Mouse (Mus musculus) forebrain, embryonic 16.5 days (tissue): ENCODE results near the gene Rpl35a. TPM values are rescaled to one million over a fixed set of nuclear protein-coding genes. Genes with fewer than 3 reads are reported as not detected.

Experiments used
- ATAC-seq: fragments of 200-750 bp; cut with Nextera tagmentation; 2 replicates; pipeline ENCODE4 v1.8.0; 2017; ENCODE audit warnings: mild to moderate bottlenecking, moderate library complexity
- H3K27ac ChIP-seq: fragments of 300-500 bp; sonication (generic); 2 replicates; pipeline ENCODE4 v1.5.1; 2014; ENCODE audit warnings: low read length, control low read depth
- H3K27me3 ChIP-seq: fragments of 300-500 bp; sonication (generic); replicated peaks from 2 replicates; pipeline ENCODE4 v1.6.1; 2014; ENCODE audit warnings: low read length; ENCODE audit not compliant: control insufficient read depth, insufficient read depth
- H3K36me3 ChIP-seq: fragments of 300-500 bp; sonication (generic); 2 replicates; pipeline ENCODE4 v1.6.1; 2014; ENCODE audit not compliant: control insufficient read depth, insufficient read depth
- H3K4me1 ChIP-seq: fragments of 300-500 bp; sonication (generic); replicated peaks from 2 replicates; pipeline ENCODE4 v1.6.1; 2014; ENCODE audit warnings: low read length; ENCODE audit not compliant: control insufficient read depth, insufficient read depth
- H3K4me2 ChIP-seq: fragments of 300-500 bp; sonication (generic); 2 replicates; pipeline ENCODE4 v1.6.1; 2014; ENCODE audit warnings: mild to moderate bottlenecking, low read length, control low read depth
- H3K4me3 ChIP-seq: fragments of 300-500 bp; sonication (generic); replicated peaks from 2 replicates; pipeline ENCODE4 v1.5.1; 2014; ENCODE audit warnings: mild to moderate bottlenecking, low read length, control low read depth
- H3K9ac ChIP-seq: fragments of 300-500 bp; sonication (generic); replicated peaks from 2 replicates; pipeline ENCODE4 v1.6.1; 2014; ENCODE audit warnings: low read depth, low read length, control low read depth
- H3K9me3 ChIP-seq: fragments of 300-500 bp; sonication (generic); 2 replicates; pipeline ENCODE4 v1.6.1; 2016; ENCODE audit warnings: low read length; ENCODE audit not compliant: control insufficient read depth
- WGBS: fragments of 180-500 bp; shearing (Covaris S2); extraction: QIAGEN DNeasy Blood & Tissue Kit; methylation state at CpG from one replicate; pipeline ENCODE4 v1.1.7; 2014; 5-methylcytosine and 5-hydroxymethylcytosine counted together
- polyA plus RNA-seq: library from polyadenylated mRNA; unstranded; fragments of >200 nt; fragmentation: Nextera tagmentation; extraction: Ambion mirVana; gene quantifications from 2 replicates; pipeline ENCODE4 v1.2.1, GENCODE M21; 2015

Rpl35a gene
- polyA plus RNA-seq, 1 experiment from 2014 or later = 455 TPM

DNA sequence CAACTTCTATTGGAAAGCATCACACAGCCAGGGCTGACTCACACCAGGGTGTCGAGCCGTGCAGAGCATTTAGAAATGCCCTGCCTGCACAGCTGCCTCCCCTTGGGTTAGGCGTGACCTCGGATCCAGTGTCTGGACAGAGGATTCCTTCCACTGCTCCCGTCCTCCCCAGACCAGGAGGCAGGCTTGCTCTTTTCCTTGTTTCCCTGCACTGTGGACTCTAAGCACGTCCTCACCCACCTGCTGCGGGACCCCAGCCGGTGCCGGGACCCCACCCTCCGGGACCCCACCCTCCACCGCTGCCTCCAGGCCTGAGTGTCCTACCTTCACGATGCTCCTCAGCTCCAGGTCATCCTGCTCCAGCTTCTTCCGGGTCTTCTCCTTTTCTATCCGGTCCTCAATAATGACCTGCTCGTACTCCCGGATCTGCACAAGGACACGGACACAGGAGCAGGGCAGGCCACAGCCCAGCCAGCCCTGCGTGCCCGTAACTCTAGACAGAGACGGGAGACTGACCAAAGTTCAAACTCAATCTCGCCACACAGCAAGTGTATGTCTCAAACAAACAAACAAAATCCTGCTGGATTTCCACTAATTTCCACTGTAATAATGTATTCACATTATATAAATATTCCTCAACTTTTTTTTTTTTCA, 37.0 kb upstream of the Rpl35a start:
- H3K4me3 ChIP-seq = no peak overlapping the region
- H3K9me3 ChIP-seq = no peaks in the 10 kb centered on the region
- ATAC-seq = no peak
- no peaks in the 10 kb centered on the region for H3K36me3 ChIP-seq
- H3K27ac ChIP-seq = no peak overlapping the region
- 82% methylated on average over 21 of the region's 21 CpGs for WGBS
- no peaks in the 10 kb centered on the region for H3K27me3 ChIP-seq
- H3K4me2 ChIP-seq = no peak overlapping the region
- H3K4me1 ChIP-seq = no peaks in the 10 kb centered on the region
- no peak overlapping the region for H3K9ac ChIP-seq

DNA sequence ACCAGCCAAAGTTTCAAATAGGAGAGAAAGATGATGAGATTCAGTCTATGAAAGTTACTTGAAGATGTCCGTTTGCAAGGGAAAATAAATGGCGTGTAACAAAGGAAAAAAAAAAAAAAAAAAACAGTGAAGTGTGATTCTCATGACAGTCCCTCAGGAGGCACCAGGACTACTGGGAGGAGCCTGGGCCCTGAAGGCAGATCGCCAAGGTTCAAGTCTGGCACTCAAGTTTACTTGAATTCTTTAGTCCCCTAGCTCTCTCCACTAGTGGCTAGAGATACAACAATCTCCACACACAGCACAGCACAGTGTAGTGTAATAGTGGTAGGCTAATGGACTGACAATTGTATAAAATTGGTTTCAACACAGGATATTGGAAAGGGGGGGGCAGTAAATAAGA, 34.9 kb upstream of the Rpl35a start:
- no peak overlapping the region for H3K9ac ChIP-seq
- no peaks in the 10 kb centered on the region for H3K9me3 ChIP-seq
- no peak overlapping the region for H3K4me2 ChIP-seq
- no peaks in the 10 kb centered on the region for H3K27me3 ChIP-seq
- H3K4me3 ChIP-seq = no peak overlapping the region
- H3K27ac ChIP-seq = no peak overlapping the region
- ATAC-seq = no peak
- H3K36me3 ChIP-seq = no peaks in the 10 kb centered on the region
- no peaks in the 10 kb centered on the region for H3K4me1 ChIP-seq
- 80% methylated on average over 3 of the region's 3 CpGs for WGBS

- ATAC-seq = 0 out of 2 replicates have a peak, but pooled peaks have one; percentile 33
- Histone ChIP-seq H3K4me2 (no peak overlapping the region), H3K27me3 (no peaks in the 10 kb centered on the region), H3K4me1 (no peaks in the 10 kb centered on the region), H3K9ac (no peak overlapping the region), H3K9me3 (no peaks in the 10 kb centered on the region), H3K4me3 (no peak overlapping the region), H3K36me3 (no peaks in the 10 kb centered on the region), H3K27ac (no peak overlapping the region)
- 5% methylated on average over 4 of the region's 4 CpGs for WGBS
Measured at GRCm38 (mm10) chr16:33023750-33024149, 32.5 kb upstream of the Rpl35a start.

DNA sequence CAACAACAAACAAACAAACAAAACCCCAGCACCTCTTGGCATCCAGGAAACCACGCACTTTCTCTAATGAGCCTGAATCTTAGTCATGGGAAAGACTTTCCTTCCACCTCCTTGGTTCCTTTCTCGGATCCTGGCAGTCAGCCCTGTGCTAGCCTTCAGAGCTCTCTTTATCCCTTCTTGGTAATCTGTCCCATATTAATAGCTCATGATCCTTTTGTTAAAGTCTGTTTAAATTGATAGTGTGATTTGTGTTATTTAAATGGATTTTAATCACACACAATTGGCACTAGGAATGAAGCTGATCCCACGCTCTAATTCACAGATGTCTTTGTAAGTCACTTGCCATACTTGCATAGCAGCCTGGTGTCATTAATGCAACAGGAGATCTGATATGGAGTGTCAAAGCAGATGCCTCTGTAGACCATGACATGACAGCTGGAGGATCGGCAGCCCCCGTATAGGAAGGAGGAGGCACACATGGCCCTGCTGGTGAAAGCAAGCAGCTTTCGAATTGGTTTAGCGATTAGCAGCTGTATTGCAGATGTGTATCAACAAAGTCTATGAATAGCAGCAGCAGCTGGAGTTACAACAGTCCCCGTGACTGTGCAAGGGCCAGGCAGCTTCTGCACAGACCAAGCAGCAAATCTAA, 31.7 kb upstream of the Rpl35a start:
- no peak overlapping the region for H3K9ac ChIP-seq
- H3K9me3 ChIP-seq = no peaks in the 10 kb centered on the region
- no peaks in the 10 kb centered on the region for H3K27me3 ChIP-seq
- H3K27ac ChIP-seq = no peak overlapping the region
- ATAC-seq = peak; percentile 61; the same call in 1 of the 2 replicates
- H3K4me1 ChIP-seq = no peaks in the 10 kb centered on the region
- H3K4me2 ChIP-seq = no peak overlapping the region
- WGBS = 41% methylated on average over 8 of the region's 8 CpGs
- H3K36me3 ChIP-seq = no peaks in the 10 kb centered on the region
- no peak overlapping the region for H3K4me3 ChIP-seq

GRCm38 (mm10) chr16:33026357-33026756, 29.9 kb upstream of the Rpl35a start:
- H3K27ac ChIP-seq = no peak overlapping the region
- H3K36me3 ChIP-seq = no peaks in the 10 kb centered on the region
- WGBS = 91% methylated on average over 7 of the region's 7 CpGs
- no peak overlapping the region for H3K4me2 ChIP-seq
- no peaks in the 10 kb centered on the region for H3K27me3 ChIP-seq
- H3K9ac ChIP-seq = no peak overlapping the region
- no peak for ATAC-seq
- H3K4me1 ChIP-seq = no peaks in the 10 kb centered on the region
- H3K4me3 ChIP-seq = no peak overlapping the region
- no peaks in the 10 kb centered on the region for H3K9me3 ChIP-seq

GRCm38 (mm10) chr16:33036006-33036405, 20.2 kb upstream of the Rpl35a start:
- H3K4me2 ChIP-seq = no peak overlapping the region
- no peak overlapping the region for H3K9ac ChIP-seq
- WGBS = 83% methylated on average over 4 of the region's 4 CpGs
- H3K4me3 ChIP-seq = no peak overlapping the region
- H3K9me3 ChIP-seq = no peaks in the 10 kb centered on the region
- H3K36me3 ChIP-seq = no peaks in the 10 kb centered on the region
- H3K27ac ChIP-seq = no peak overlapping the region
- H3K27me3 ChIP-seq = no peaks in the 10 kb centered on the region
- no peaks in the 10 kb centered on the region for H3K4me1 ChIP-seq
- ATAC-seq = no peak

GRCm38 (mm10) chr16:33042682-33043081, 13.6 kb upstream of the Rpl35a start:
- Histone ChIP-seq H3K27me3 (no peaks in the 10 kb centered on the region), H3K36me3 (no peaks in the 10 kb centered on the region), H3K4me1 (no peaks in the 10 kb centered on the region), H3K9ac (no peak overlapping the region), H3K4me2 (no peak overlapping the region), H3K4me3 (no peak overlapping the region), H3K9me3 (no peaks in the 10 kb centered on the region), H3K27ac (no peak overlapping the region)
- 88% methylated on average over 1 of the region's 1 CpGs for WGBS
- ATAC-seq = no peak

DNA sequence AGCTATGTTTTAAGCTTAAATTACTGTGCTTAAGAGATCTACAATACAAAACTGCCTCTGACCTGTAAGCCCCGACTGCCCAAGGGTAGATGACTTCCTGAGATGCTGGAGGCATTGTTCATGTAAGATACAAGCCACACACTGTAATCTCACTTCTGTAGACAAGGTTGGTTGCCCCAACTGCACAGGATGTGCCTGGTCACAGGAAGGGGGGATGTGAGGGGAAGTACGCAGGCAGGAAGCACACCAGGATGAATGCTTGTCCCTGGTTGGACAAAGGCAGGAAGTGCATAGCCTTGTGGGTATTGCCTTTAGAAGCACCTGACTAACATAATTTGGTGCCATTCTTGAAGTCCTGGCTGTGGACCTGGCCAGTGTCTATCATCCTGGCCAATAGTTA, 13.0 kb upstream of the Rpl35a start:
- Histone ChIP-seq H3K9ac (no peak overlapping the region), H3K4me1 (no peaks in the 10 kb centered on the region), H3K4me2 (no peak overlapping the region), H3K36me3 (no peaks in the 10 kb centered on the region), H3K27ac (no peak overlapping the region), H3K4me3 (no peak overlapping the region), H3K27me3 (no peaks in the 10 kb centered on the region), H3K9me3 (no peaks in the 10 kb centered on the region)
- 91% methylated on average over 2 of the region's 2 CpGs for WGBS
- ATAC-seq = no peak

- no peaks in the 10 kb centered on the region for H3K9me3 ChIP-seq
- H3K4me1 ChIP-seq = no peaks in the 10 kb centered on the region
- WGBS = 90% methylated on average over 1 of the region's 1 CpGs
- H3K4me2 ChIP-seq = no peak overlapping the region
- no peak overlapping the region for H3K27ac ChIP-seq
- H3K36me3 ChIP-seq = no peaks in the 10 kb centered on the region
- no peaks in the 10 kb centered on the region for H3K27me3 ChIP-seq
- no peak overlapping the region for H3K4me3 ChIP-seq
- no peak overlapping the region for H3K9ac ChIP-seq
- ATAC-seq = no peak
Measured at GRCm38 (mm10) chr16:33048004-33048403, 8.2 kb upstream of the Rpl35a start.
